Mouse (Mus musculus): ENCODE data around the gene Jam2.

DNA sequence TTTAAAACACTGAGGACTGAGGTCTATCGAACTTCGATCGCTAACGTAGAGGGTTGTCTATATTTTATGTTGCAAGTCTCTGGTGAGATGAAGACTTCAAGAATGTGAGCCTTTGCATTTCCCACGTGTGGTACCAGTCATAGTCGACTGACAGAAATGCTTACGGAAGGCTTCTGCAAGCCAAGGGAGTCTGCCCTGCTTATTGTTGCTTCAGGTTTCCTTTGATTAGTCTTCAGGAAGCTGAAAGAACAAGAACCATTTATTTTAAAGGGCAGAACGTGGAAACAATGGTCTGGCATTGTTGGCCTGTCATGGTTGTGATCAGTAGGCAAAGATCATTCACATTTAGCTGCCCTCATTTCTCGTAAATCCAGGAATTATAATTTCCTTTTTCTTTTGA lies 22.8 kb downstream of the Jam2 start:
- no peak for TF ChIP-seq MAX (IDR thresholded peaks at IDR 0.05; ENCODE audit: low read depth)
- no peak for TF ChIP-seq POLR2A (IDR thresholded peaks at IDR 0.05; ENCODE audit: insufficient read length, low read depth)
